Mouse (Mus musculus): ENCODE measurements around the gene Sema4c. TPM values are rescaled to one million over a fixed set of nuclear protein-coding genes. Genes with fewer than 3 reads are reported as not detected.

Sema4c gene
- 10 to 100 TPM; 17.7 to 18.4 TPM for total RNA-seq (2021)
- long read RNA-seq, experiment 1, partial matches to known transcripts, result 0 of 1 reads
- long read RNA-seq, experiment 1, other reads (novel, unspliced or antisense), result 1 of 1 reads
- long read RNA-seq, experiment 2, partial matches to known transcripts, result 1 of 3 reads
- long read RNA-seq, experiment 2, other reads (novel, unspliced or antisense), result 2 of 3 reads

DNA sequence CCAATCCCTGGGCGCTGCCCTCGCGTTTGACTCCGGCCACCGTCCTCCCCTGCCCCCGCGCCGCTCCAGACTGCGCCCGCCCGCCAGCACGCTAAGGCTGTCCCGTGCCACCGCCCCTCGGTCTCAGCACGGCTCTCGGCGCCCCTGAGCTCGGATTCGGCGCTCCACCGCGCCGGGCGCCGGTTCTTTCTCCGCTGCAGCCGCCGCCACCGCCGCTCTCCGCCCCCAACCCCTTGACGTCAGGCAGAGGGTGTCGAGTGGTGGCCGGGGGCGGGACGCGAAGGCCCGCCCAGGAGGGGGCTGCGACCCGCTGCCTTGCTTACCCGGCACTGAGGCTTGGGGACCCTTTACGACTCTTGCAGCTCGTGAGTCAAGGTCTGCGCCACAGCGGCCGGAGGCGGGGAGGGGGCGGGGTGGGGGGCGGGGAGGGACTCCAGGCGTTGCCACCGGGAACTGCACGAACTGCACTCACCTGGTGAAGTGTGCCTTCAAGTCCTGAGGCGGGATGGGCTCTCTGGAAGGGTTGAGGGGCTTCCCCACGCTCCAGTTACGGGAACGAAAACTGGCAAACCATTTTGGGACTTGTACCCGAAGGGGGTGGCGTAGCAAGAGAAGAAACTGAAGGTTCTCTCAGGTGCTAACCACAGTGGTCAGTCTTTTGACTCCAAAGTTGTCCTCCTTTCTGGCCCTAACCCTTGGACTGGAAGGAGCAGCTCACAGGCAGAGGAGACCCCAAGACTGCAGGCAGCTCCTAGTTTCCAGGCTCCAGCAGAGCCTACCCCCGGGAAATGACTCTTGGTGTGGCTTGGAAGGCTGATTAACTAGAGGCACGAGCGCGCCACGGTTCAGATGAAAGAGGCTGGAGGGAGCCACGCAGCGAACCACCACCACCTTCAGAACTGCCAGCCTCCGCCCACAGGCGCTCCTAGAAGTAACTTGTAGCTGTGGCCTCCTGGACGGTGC, at the start of gene Sema4c:
Sema4c (minus strand) TSS at position 319 of the 963 bp plus-strand sequence.
- peak; percentile 78 to 79 for DNase-seq (ENCODE audit: extremely low spot score in 1 of 2, low spot score in 2 of 2)
- peak within 1 kb of the TSS; percentile 92 for H3K4me3 ChIP-seq
- TF ChIP-seq CTCF (IDR thresholded peaks at IDR 0.05), result no peak; the same call in none of the 2 replicates
- intact Hi-C loops (cut with DNase I), result loop anchor here (2.0 kb wide), 1 partner anchor 40 kb away; no protein-coding TSS in a partner anchor
- peak within 1 kb of the TSS; percentile 95 for H3K27ac ChIP-seq

DNA sequence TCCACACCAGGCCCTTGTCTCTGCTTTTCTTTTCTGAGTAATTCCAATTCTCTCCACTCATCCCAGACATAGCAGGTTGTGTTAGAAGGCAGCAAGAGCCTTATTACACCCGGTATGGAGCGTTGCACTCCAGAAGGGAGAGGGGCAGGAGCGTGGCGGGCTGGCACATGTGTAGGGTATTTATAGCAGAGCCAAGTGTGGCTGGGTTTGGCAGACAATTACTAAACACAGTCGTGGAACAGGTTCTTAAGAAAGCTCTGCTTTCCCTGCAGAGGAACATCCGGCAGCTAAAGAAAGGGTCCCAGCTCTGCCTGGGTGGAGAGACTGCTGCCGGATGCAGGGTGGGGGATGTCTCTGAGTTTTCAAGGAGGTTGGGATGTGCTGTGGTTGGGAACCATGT, 48.8 kb upstream of the Sema4c start:
- DNase-seq (ENCODE audit: extremely low spot score in 1 of 2, low spot score in 2 of 2), result peak; percentile 43 to 51
- TF ChIP-seq CTCF (IDR thresholded peaks at IDR 0.05), result no peak; the same call in 1 of the 2 replicates
- Histone ChIP-seq H3K4me3 (no peak overlapping the region), H3K27ac (no peak overlapping the region; the same call in 1 of the 2 replicates)
- intact Hi-C loops (cut with DNase I), result no loop called here

DNA sequence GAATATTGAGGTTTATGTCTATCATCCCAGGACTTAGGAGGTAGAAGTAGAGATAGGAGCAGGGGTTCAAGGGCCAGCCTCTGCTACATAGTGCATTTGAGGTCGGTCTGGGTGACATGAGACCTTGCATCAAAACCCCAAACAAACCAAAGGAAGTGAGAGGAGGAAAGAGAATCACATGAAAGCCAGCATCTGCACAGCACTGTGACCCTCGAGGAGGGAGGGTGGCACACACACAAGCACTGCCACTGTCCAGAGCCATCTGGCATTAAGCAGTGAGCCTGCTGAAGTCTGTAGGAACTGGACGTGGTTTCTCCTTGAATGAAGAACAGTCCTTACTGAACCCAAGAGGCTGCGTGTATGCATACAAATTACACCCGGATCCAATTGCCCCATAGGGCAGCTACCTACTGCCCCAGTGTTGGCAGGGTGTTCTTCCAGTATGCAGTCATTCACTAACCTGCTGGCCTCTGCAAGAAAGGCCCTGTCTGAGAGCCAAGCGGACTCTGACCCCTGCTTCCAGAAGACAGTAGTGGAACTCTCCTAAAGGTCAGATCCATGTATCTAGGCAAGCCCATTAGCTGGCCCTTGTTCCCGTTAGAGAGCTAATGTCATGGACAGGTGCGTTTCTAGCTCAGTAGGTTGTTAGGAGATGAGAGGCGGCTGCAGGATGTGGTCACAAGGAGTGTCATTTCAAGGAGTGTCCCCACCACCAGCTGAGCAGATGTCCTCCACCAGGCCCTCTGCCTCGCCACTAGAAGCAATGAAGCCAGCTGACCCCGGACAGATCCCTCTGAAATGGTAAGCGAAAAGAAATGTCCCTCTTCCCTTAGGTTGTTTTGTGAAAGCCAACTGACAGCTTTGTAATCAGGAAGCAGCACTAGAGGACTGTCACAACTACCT, 46.4 kb upstream of the Sema4c start:
- no peak for DNase-seq (ENCODE audit: extremely low spot score in 1 of 2, low spot score in 2 of 2)
- Histone ChIP-seq H3K27ac (no peak overlapping the region), H3K4me3 (no peak overlapping the region)
- no peak for TF ChIP-seq CTCF (IDR thresholded peaks at IDR 0.05)
- intact Hi-C loops (cut with DNase I), result no loop called here

DNA sequence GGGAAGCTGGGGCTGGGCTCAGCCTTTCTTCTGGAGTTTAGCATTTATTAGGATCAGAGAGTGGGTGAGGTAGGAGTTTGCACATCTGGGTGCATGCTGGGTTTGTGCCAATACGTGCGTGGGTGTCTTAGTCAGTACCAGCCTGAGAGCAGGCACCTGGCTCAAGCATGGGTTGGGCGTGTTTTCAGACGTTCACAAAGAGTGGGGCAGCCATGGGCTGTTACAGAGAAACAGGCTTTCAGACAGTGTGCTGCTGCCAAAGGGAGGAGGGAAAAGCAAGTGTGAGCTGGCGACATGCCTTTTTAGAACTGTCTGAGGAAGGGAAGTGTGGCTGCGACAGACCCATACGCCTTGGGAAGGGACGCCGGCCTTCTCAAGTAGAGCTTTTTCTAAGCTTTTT, 45.2 kb upstream of the Sema4c start:
- peak overlapping the region; percentile 55; the same call in 1 of the 2 replicates for H3K27ac ChIP-seq
- no peak for TF ChIP-seq CTCF (IDR thresholded peaks at IDR 0.05)
- peak in 1 of 2 experiments; percentile 48 for DNase-seq (ENCODE audit: extremely low spot score in 1 of 2, low spot score in 2 of 2)
- intact Hi-C loops (cut with DNase I), result no loop called here
- no peak overlapping the region for H3K4me3 ChIP-seq

DNA sequence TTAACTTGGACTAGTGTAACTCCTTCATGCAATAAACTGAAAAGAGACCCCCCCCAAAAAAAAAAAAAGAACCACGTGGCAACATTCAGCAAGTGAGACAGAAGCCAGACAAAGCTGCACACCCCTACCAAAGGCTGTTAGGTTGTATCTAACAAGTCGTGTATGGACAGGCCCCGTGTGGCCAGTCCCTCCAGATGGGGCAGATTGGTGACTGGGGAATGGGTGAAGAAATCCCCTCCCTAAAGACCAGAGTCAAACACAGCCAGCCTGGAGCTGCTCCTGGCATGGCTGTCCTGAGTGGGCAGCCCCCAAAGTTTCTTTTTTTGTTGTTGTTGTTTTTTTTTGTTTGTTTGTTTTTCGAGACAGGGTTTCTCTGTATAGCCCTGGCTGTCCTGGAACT, 44.1 kb upstream of the Sema4c start:
- intact Hi-C loops (cut with DNase I), result loop anchor here (1.0 kb wide), 1 partner anchor 115 kb away; no protein-coding TSS in a partner anchor
- DNase-seq (ENCODE audit: extremely low spot score in 1 of 2, low spot score in 2 of 2), result no peak
- Histone ChIP-seq H3K27ac (no peak overlapping the region), H3K4me3 (no peak overlapping the region)
- TF ChIP-seq CTCF (IDR thresholded peaks at IDR 0.05), result no peak

DNA sequence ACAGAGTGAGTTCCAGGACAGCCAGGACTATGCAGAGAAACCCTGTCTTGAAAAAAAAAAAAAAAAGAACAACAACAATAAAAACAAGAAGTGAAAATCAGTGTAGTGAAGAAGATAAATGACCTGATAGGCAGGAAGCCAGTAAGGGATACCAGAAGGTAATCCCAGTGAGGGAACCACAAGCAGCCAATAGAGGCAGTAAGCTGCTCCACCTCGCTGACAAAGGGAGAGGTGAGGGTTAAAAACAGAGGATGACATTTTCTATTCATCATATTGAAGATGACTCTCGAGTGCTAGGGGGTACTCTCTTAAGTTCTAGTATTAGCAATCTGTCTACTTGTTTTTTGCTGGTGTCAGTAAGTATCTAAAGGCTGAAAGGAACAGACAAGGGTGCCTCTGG, 40.3 kb upstream of the Sema4c start:
- no peak for DNase-seq (ENCODE audit: extremely low spot score in 1 of 2, low spot score in 2 of 2)
- intact Hi-C loops (cut with DNase I), result loop anchor here (2.0 kb wide), 1 partner anchor 40 kb away; the partner anchor contains the start of gene Sema4c
- H3K27ac ChIP-seq, result no peak overlapping the region
- H3K4me3 ChIP-seq, result no peak overlapping the region
- no peak for TF ChIP-seq CTCF (IDR thresholded peaks at IDR 0.05)

DNA sequence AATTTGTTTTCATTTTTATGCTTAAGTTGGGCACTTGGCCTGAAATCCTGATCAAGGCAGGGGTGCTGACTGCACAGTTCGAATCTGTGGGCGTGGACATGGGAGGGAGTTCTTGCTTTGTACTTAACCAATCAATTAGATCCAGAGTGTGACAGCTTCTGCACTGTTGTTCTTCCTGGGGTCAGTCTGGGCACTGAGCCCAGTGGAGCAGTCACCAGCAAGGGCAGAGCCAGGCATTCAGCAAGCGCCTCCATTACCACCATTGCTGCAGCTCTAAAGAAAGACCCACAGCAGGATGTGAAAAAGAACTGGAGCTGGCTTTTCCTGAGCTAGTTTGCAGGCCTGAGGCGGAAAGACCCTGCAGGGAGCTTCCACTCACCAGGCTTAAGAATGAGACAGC, 38.0 kb upstream of the Sema4c start:
- Histone ChIP-seq H3K4me3 (no peak overlapping the region), H3K27ac (no peak overlapping the region)
- TF ChIP-seq CTCF (IDR thresholded peaks at IDR 0.05), result no peak
- peak in 1 of 2 experiments; percentile 42 for DNase-seq (ENCODE audit: extremely low spot score in 1 of 2, low spot score in 2 of 2)
- intact Hi-C loops (cut with DNase I), result no loop called here

DNA sequence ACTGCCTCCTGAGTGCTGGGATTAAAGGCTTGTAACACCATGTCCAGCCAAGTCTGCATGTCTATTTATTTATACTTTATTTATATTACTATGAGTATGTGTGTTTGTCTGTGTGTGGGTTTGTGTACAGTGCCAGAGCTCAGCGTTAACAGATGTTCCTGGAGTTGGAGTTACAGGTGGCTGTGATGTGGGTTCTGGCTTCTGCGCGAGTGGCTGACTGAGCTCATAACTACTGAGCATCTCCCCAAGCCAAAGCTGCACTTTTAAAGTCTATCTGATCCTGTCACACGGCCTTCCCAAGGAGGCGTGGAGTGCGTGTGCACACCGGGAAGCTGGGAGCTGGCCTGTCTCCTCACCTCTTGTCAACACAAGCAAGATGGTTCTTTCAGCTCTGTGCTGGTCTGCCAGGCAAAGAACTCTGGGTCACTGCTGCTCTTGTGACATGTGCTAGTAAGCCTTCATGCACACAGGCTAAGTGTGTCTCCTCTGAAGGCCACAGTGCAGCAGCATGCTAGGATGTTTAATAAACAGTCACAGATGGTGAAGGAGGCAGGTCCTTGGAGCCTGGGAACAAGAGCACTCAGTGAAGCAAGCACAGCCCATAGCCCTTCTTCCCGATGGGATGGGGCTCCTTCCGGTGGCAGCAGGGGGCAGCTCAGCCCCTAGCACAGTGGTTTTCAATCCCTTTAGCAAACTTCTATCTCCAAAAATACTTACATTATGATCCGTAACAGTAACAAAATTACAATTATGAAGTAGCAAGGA, 37.2 kb upstream of the Sema4c start:
- intact Hi-C loops (cut with DNase I), result no loop called here
- no peak for DNase-seq (ENCODE audit: extremely low spot score in 1 of 2, low spot score in 2 of 2)
- Histone ChIP-seq H3K27ac (no peak overlapping the region), H3K4me3 (no peak overlapping the region)
- TF ChIP-seq CTCF (IDR thresholded peaks at IDR 0.05), result no peak

DNA sequence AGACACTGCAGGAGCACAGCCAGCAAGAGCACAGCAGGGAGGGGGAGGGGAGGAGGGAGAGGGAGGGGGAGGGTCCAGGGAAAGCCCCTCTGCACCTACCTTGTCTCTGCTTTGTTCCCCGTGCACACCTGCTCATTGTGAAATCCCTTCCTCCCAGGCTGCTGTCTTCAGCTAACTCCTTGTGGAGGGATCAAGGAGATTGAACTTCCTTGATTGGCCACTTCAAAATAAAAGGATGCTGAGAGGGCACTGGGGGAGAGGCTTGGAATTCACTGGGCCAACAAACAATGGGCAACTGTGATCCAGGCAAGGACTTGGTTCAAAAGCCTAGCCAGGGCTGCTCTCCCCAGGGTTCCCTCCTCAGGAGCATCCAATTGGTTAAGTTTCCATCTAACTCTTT, 35.0 kb upstream of the Sema4c start:
- intact Hi-C loops (cut with DNase I), result no loop called here
- TF ChIP-seq CTCF (IDR thresholded peaks at IDR 0.05), result no peak
- H3K27ac ChIP-seq, result no peak overlapping the region
- no peak overlapping the region for H3K4me3 ChIP-seq
- DNase-seq (ENCODE audit: extremely low spot score in 1 of 2, low spot score in 2 of 2), result no peak

DNA sequence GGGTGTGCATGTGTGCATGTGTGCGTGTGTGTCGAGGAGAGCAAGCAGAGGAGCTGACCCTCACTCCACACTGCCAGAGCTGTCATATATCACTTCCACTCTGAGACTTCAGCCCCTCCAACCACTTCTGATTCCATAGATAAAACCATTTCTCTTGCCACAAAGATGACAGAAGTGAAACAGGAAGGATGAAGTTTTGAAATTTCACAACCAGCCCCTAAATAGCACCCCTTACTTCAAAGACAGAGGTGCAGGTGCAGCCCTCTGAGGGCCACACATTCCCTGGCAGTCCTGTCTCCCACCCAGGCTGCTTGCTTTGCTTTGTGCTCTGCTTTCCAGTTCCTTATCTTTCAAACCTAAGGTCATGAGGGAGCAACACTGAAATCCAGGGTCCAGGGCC, 33.3 kb upstream of the Sema4c start:
- intact Hi-C loops (cut with DNase I), result no loop called here

DNA sequence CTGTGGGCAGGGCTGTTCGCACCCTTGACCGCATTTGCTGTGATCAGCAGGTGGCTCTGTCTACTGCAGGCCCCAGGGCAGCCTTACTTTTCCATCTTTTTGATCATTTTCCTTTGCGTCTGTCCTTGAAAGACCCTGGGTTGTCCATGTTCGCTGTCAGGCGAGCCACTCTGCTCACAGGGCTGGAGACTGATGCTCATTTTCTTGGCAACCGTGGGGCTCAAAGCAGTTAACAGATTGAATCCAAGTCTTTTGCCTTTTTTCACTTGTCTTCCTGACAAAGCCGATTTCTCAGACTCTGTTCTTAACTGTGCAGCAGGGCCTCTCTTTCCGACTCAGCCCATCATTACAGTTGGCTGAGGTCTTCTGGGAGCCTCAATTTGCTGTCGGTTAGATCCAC, 32.5 kb upstream of the Sema4c start:
- no peak for TF ChIP-seq CTCF (IDR thresholded peaks at IDR 0.05)
- Histone ChIP-seq H3K27ac (no peak overlapping the region), H3K4me3 (no peak overlapping the region)
- no peak for DNase-seq (ENCODE audit: extremely low spot score in 1 of 2, low spot score in 2 of 2)
- intact Hi-C loops (cut with DNase I), result no loop called here

More for the DNA sequence above, 33.3 kb upstream of the Sema4c start:
- TF ChIP-seq CTCF (IDR thresholded peaks at IDR 0.05), result no peak
- Histone ChIP-seq H3K27ac (no peak overlapping the region), H3K4me3 (no peak overlapping the region)
- no peak for DNase-seq (ENCODE audit: extremely low spot score in 1 of 2, low spot score in 2 of 2)

Measured in left cerebral cortex, adult 2 months (tissue).